Mouse (Mus musculus) urinary bladder, postnatal 14 days (tissue): ENCODE data around the gene Fam184a.

ENCODE experiments used
- DNase-seq: peaks from one replicate; pipeline ENCODE4 v3.0.0; 2021; ENCODE audit warnings: low spot score

Gene Fam184a

GRCm38 (mm10) chr10:53750955-53751652, at the start of gene Fam184a:
Gene Fam184a (minus strand): TSS chr10:53751123.
- DNase-seq = peak; percentile 60

GRCm38 (mm10) chr10:53796258-53796581, 45.3 kb upstream of the Fam184a start:
- DNase-seq = no peak

GRCm38 (mm10) chr10:53795567-53796257, 44.8 kb upstream of the Fam184a start:
- no peak for DNase-seq

- no peak for DNase-seq
These were observed 40.4 kb upstream of the Fam184a start for GRCm38 (mm10) chr10:53791281-53791680.

GRCm38 (mm10) chr10:53776591-53776990, 25.7 kb upstream of the Fam184a start:
- no peak for DNase-seq

- no peak for DNase-seq
These were observed 21.8 kb upstream of the Fam184a start for GRCm38 (mm10) chr10:53772708-53773107.

- no peak for DNase-seq
These were observed 20.6 kb upstream of the Fam184a start for GRCm38 (mm10) chr10:53771480-53771879.

GRCm38 (mm10) chr10:53768745-53769144, 17.8 kb upstream of the Fam184a start:
- no peak for DNase-seq

GRCm38 (mm10) chr10:53765471-53765870, 14.5 kb upstream of the Fam184a start:
- no peak for DNase-seq

GRCm38 (mm10) chr10:53752723-53753122, 1.8 kb upstream of the Fam184a start:
- DNase-seq = no peak

- peak; percentile 6 for DNase-seq
These were observed 508 bp downstream of the Fam184a start for GRCm38 (mm10) chr10:53750275-53750954.

- DNase-seq = no peak
These were observed 4.9 kb downstream of the Fam184a start for GRCm38 (mm10) chr10:53746039-53746438.

GRCm38 (mm10) chr10:53742961-53743360, 8.0 kb downstream of the Fam184a start:
- DNase-seq = no peak

GRCm38 (mm10) chr10:53740014-53740413, 10.9 kb downstream of the Fam184a start:
- no peak for DNase-seq

GRCm38 (mm10) chr10:53738842-53739241, 12.1 kb downstream of the Fam184a start:
- DNase-seq = no peak

GRCm38 (mm10) chr10:53735201-53735865, 15.6 kb downstream of the Fam184a start:
- no peak for DNase-seq

- DNase-seq = no peak
These were observed 18.6 kb downstream of the Fam184a start for GRCm38 (mm10) chr10:53732324-53732723.

GRCm38 (mm10) chr10:53728883-53729282, 22.0 kb downstream of the Fam184a start:
- DNase-seq = no peak

- no peak for DNase-seq
These were observed 25.6 kb downstream of the Fam184a start for GRCm38 (mm10) chr10:53725301-53725700.

GRCm38 (mm10) chr10:53704516-53704915, 46.4 kb downstream of the Fam184a start:
- no peak for DNase-seq

- no peak for DNase-seq
These were observed 52.4 kb downstream of the Fam184a start for GRCm38 (mm10) chr10:53698531-53698930.

GRCm38 (mm10) chr10:53694757-53695156, 56.2 kb downstream of the Fam184a start:
- DNase-seq = no peak

- no peak for DNase-seq
These were observed 59.7 kb downstream of the Fam184a start for GRCm38 (mm10) chr10:53691263-53691662.
